Mouse (Mus musculus): ENCODE data around the gene Tenm2. TPM values are rescaled to one million over a fixed set of nuclear protein-coding genes. Genes with fewer than 3 reads are reported as not detected.
A peak's percentile ranks its signal among the peaks of the same experiment; 100 is the strongest.

Gene Tenm2
- polyA plus RNA-seq, 1 experiment from 2014 or later, result 0.28 TPM

- 52% methylated on average over 1 of the region's 1 CpGs for WGBS
- no peaks in the 10 kb centered on the region for H3K27me3 ChIP-seq (ENCODE audit: insufficient read depth, low read length)
- no peak overlapping the region for H3K27ac ChIP-seq (ENCODE audit: low read depth)
- no peak overlapping the region for H3K4me3 ChIP-seq (ENCODE audit: low read depth, low read length)
- ATAC-seq (ENCODE audit: insufficient read depth) (no peak), DNase-seq (no peak)
- H3K4me2 ChIP-seq, result no peak overlapping the region
- H3K9ac ChIP-seq, result no peak overlapping the region
- no peaks in the 10 kb centered on the region for H3K9me3 ChIP-seq (ENCODE audit: low read depth, low read length)
- no peak for TF ChIP-seq CTCF (IDR thresholded peaks at IDR 0.05; ENCODE audit: low read depth)
- H3K4me1 ChIP-seq (ENCODE audit: insufficient read depth), result no peaks in the 10 kb centered on the region
- no peaks in the 10 kb centered on the region for H3K36me3 ChIP-seq (ENCODE audit: insufficient read depth)
Measured at GRCm38 (mm10) chr11:37227404-37227803, 8.4 kb downstream of the Tenm2 start.

- no peak overlapping the region for H3K4me3 ChIP-seq (ENCODE audit: low read depth, low read length)
- H3K9ac ChIP-seq, result no peak overlapping the region
- DNase-seq (no peak), ATAC-seq (ENCODE audit: insufficient read depth) (no peak)
- no peaks in the 10 kb centered on the region for H3K9me3 ChIP-seq (ENCODE audit: low read depth, low read length)
- no peak overlapping the region for H3K27ac ChIP-seq (ENCODE audit: low read depth)
- H3K4me1 ChIP-seq (ENCODE audit: insufficient read depth), result no peaks in the 10 kb centered on the region
- no peaks in the 10 kb centered on the region for H3K36me3 ChIP-seq (ENCODE audit: insufficient read depth)
- no peak overlapping the region for H3K4me2 ChIP-seq
- no peaks in the 10 kb centered on the region for H3K27me3 ChIP-seq (ENCODE audit: insufficient read depth, low read length)
- TF ChIP-seq CTCF (IDR thresholded peaks at IDR 0.05; ENCODE audit: low read depth), result no peak
- 54% methylated on average over 10 of the region's 10 CpGs for WGBS
Measured at GRCm38 (mm10) chr11:37226943-37227342, 8.8 kb downstream of the Tenm2 start.

DNA sequence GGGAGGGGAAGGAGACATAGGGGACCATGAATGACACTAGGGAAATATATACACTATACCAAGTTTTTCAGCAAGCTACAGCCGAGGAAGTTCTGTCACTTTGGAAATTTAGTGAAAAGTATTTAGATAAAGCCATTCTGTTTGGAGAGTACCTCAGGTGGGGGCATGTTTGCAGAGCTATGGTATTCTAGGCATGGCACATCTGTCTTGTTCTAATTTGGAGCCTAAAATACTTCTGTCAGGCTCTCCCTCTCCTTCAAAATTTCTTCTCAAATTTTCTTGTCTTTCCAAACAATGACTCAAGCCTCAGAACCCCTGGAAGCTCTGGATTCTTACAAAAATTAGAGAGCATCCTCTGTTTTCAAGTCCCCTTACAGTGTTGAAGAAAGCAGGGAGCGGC lies 13.0 kb downstream of the Tenm2 start:
- Histone ChIP-seq H3K27me3 (ENCODE audit: insufficient read depth, low read length) (no peaks in the 10 kb centered on the region), H3K9ac (no peak overlapping the region), H3K36me3 (ENCODE audit: insufficient read depth) (no peaks in the 10 kb centered on the region), H3K9me3 (ENCODE audit: low read depth, low read length) (no peaks in the 10 kb centered on the region), H3K27ac (ENCODE audit: low read depth) (no peak overlapping the region), H3K4me3 (ENCODE audit: low read depth, low read length) (no peak overlapping the region), H3K4me2 (no peak overlapping the region), H3K4me1 (ENCODE audit: insufficient read depth) (no peaks in the 10 kb centered on the region)
- TF ChIP-seq CTCF (IDR thresholded peaks at IDR 0.05; ENCODE audit: low read depth), result no peak
- WGBS, result 60% methylated on average over 2 of the region's 2 CpGs
- no peak for DNase-seq
- no peak for ATAC-seq (ENCODE audit: insufficient read depth)

DNA sequence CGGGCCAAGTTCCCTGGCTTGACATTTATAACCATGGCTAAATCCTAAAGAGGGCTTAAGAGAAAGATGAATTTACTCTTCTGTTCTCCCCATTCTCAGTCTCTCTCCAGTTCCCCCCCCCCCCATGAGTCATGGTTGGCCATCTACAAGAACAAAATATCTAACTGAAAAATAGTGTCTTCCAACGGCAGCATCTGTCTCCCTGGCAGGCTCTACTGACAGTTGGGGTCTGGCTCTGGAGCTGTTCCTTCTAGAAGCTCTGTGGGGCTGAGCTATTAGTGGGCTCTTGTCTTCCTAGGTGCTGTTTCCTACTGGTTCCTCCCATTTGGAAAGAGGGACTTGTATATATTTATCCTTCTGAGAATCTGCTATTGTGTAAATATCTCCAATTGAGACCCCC lies 13.7 kb downstream of the Tenm2 start:
- H3K36me3 ChIP-seq (ENCODE audit: insufficient read depth), result no peaks in the 10 kb centered on the region
- no peak for TF ChIP-seq CTCF (IDR thresholded peaks at IDR 0.05; ENCODE audit: low read depth)
- H3K4me3 ChIP-seq (ENCODE audit: low read depth, low read length), result no peak overlapping the region
- no peaks in the 10 kb centered on the region for H3K4me1 ChIP-seq (ENCODE audit: insufficient read depth)
- no peaks in the 10 kb centered on the region for H3K9me3 ChIP-seq (ENCODE audit: low read depth, low read length)
- 73% methylated on average over 2 of the region's 2 CpGs for WGBS
- no peak overlapping the region for H3K4me2 ChIP-seq
- DNase-seq (no peak), ATAC-seq (ENCODE audit: insufficient read depth) (no peak)
- no peaks in the 10 kb centered on the region for H3K27me3 ChIP-seq (ENCODE audit: insufficient read depth, low read length)
- no peak overlapping the region for H3K9ac ChIP-seq
- H3K27ac ChIP-seq (ENCODE audit: low read depth), result no peak overlapping the region

DNA sequence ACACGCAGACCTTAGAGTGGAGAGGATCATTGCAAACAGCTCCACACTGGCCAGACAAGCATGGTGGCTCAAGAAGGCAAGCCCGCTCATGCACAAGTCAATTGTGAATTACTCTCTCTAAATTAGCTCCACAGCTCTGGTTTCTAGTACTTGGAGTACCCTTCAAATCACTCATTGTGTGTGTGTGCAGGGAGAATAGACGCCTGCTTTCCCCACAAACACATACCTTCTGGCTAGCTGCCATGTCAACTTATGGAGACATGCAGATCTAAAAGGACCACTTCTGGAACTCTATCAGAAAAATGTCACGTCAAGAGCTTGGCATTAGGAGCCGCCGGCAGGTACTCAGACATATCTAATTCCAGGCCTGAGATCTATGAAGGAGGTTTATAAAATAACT lies 14.8 kb downstream of the Tenm2 start:
- H3K9me3 ChIP-seq (ENCODE audit: low read depth, low read length), result no peaks in the 10 kb centered on the region
- DNase-seq (peak; percentile 67), ATAC-seq (ENCODE audit: insufficient read depth) (peak; percentile 75; the same call in 1 of the 2 replicates)
- H3K4me2 ChIP-seq, result no peak overlapping the region
- no peak for TF ChIP-seq CTCF (IDR thresholded peaks at IDR 0.05; ENCODE audit: low read depth)
- H3K36me3 ChIP-seq (ENCODE audit: insufficient read depth), result no peaks in the 10 kb centered on the region
- H3K27ac ChIP-seq (ENCODE audit: low read depth), result no peak overlapping the region
- H3K4me3 ChIP-seq (ENCODE audit: low read depth, low read length), result no peak overlapping the region
- WGBS, result 61% methylated on average over 6 of the region's 6 CpGs
- no peaks in the 10 kb centered on the region for H3K27me3 ChIP-seq (ENCODE audit: insufficient read depth, low read length)
- H3K4me1 ChIP-seq (ENCODE audit: insufficient read depth), result no peaks in the 10 kb centered on the region
- H3K9ac ChIP-seq, result no peak overlapping the region

- no peaks in the 10 kb centered on the region for H3K9me3 ChIP-seq (ENCODE audit: low read depth, low read length)
- WGBS, result 4% methylated on average over 3 of the region's 3 CpGs
- peak; percentile 77 for TF ChIP-seq CTCF (IDR thresholded peaks at IDR 0.05; ENCODE audit: low read depth)
- H3K4me1 ChIP-seq (ENCODE audit: insufficient read depth), result no peaks in the 10 kb centered on the region
- DNase-seq (peak; percentile 86), ATAC-seq (ENCODE audit: insufficient read depth) (peak; percentile 47; the same call in 1 of the 2 replicates)
- no peaks in the 10 kb centered on the region for H3K36me3 ChIP-seq (ENCODE audit: insufficient read depth)
- no peaks in the 10 kb centered on the region for H3K27me3 ChIP-seq (ENCODE audit: insufficient read depth, low read length)
- no peak overlapping the region for H3K4me2 ChIP-seq
- no peak overlapping the region for H3K4me3 ChIP-seq (ENCODE audit: low read depth, low read length)
- H3K9ac ChIP-seq, result no peak overlapping the region
- H3K27ac ChIP-seq (ENCODE audit: low read depth), result no peak overlapping the region
Measured at GRCm38 (mm10) chr11:37186132-37186531, 49.6 kb downstream of the Tenm2 start.

DNA sequence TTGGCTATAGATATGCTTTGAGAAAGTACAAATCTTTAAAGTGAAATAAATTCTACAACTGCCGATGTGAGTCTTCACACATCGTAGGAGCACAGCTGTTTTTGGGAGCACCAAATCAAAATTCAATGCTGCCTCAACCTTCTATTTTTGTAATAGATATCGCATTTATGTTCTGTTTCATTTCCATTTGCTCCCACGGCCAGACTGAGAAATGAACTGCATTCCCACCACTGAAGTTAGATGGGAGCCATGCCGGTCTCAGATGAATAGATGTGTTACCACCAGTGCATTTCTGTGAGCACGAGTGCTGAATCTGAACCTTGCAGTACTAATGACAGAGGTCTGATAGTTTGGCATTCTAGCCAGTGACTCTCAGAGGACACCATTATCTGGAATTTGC lies 58.3 kb downstream of the Tenm2 start:
- Histone ChIP-seq H3K4me2 (no peak overlapping the region), H3K36me3 (ENCODE audit: insufficient read depth) (no peaks in the 10 kb centered on the region), H3K9me3 (ENCODE audit: low read depth, low read length) (no peaks in the 10 kb centered on the region), H3K4me1 (ENCODE audit: insufficient read depth) (no peaks in the 10 kb centered on the region), H3K4me3 (ENCODE audit: low read depth, low read length) (no peak overlapping the region), H3K27ac (ENCODE audit: low read depth) (no peak overlapping the region), H3K27me3 (ENCODE audit: insufficient read depth, low read length) (no peaks in the 10 kb centered on the region), H3K9ac (no peak overlapping the region)
- ATAC-seq (ENCODE audit: insufficient read depth), result no peak
- no peak for TF ChIP-seq CTCF (IDR thresholded peaks at IDR 0.05; ENCODE audit: low read depth)
- 84% methylated on average over 6 of the region's 6 CpGs for WGBS
- no peak for DNase-seq
